Mouse (Mus musculus) retina, adult 2 months (tissue): Measurements from ENCODE around the gene Mllt11.

Experiments
- DNase-seq: peaks from one replicate; pipeline ENCODE4 v3.0.0-alpha.2; 2012; ENCODE audit warnings: low read depth, low spot score

Mllt11 gene

GRCm38 (mm10) chr3:95231298-95232221, at the start of gene Mllt11:
Mllt11 (minus strand) TSS chr3:95232171.
- no peak for DNase-seq

GRCm38 (mm10) chr3:95281216-95282126, 49.5 kb upstream of the Mllt11 start, which contains the start of the genes Mindy1 and Prune1:
Mindy1 (plus strand) TSS chr3:95281345.
Prune1 (minus strand) TSS chr3:95282076.
- DNase-seq, result peak; percentile 95

GRCm38 (mm10) chr3:95280747-95281146, 48.8 kb upstream of the Mllt11 start:
- no peak for DNase-seq

GRCm38 (mm10) chr3:95277149-95277551, 45.2 kb upstream of the Mllt11 start:
- no peak for DNase-seq

GRCm38 (mm10) chr3:95276428-95276934, 44.5 kb upstream of the Mllt11 start:
- no peak for DNase-seq

GRCm38 (mm10) chr3:95275161-95275560, 43.2 kb upstream of the Mllt11 start:
- DNase-seq, result no peak

GRCm38 (mm10) chr3:95274453-95274852, 42.5 kb upstream of the Mllt11 start:
- DNase-seq, result no peak

- no peak for DNase-seq
Measured at GRCm38 (mm10) chr3:95273471-95273870, 41.5 kb upstream of the Mllt11 start.

- DNase-seq, result no peak
Measured at GRCm38 (mm10) chr3:95270766-95271364, 38.9 kb upstream of the Mllt11 start.

- no peak for DNase-seq
Measured at GRCm38 (mm10) chr3:95269789-95270188, 37.8 kb upstream of the Mllt11 start.

- no peak for DNase-seq
Measured at GRCm38 (mm10) chr3:95267855-95268254, 35.9 kb upstream of the Mllt11 start.

GRCm38 (mm10) chr3:95266052-95266451, 34.1 kb upstream of the Mllt11 start:
- no peak for DNase-seq

GRCm38 (mm10) chr3:95264724-95265123, 32.8 kb upstream of the Mllt11 start:
- DNase-seq, result no peak

GRCm38 (mm10) chr3:95263089-95263739, 31.2 kb upstream of the Mllt11 start:
- DNase-seq, result no peak

GRCm38 (mm10) chr3:95261975-95262374, 30.0 kb upstream of the Mllt11 start:
- no peak for DNase-seq

GRCm38 (mm10) chr3:95256931-95257330, 25.0 kb upstream of the Mllt11 start:
- DNase-seq, result no peak

GRCm38 (mm10) chr3:95250783-95251424, 18.9 kb upstream of the Mllt11 start, which contains the start of gene Bnipl:
Bnipl (minus strand) TSS chr3:95251193.
- DNase-seq, result no peak

GRCm38 (mm10) chr3:95250361-95250760, 18.4 kb upstream of the Mllt11 start:
- DNase-seq, result no peak

- no peak for DNase-seq
Measured at GRCm38 (mm10) chr3:95247660-95248336, 15.8 kb upstream of the Mllt11 start.
